Mouse (Mus musculus) intestine, embryonic 15.5 days (tissue): Measurements from ENCODE around the gene Arl16. TPM values are rescaled to one million over a fixed set of nuclear protein-coding genes. Genes with fewer than 3 reads are reported as not detected.

ENCODE experiments used
- ATAC-seq: fragments of 200-750 bp; cut with Nextera tagmentation; 2 replicates; pipeline ENCODE4 v1.8.0; 2017; ENCODE audit warnings: moderate TSS enrichment, moderate library complexity
- H3K27ac ChIP-seq: fragments of 300-500 bp; sonication (generic); 2 replicates; pipeline ENCODE4 v1.5.1; 2015; ENCODE audit warnings: mild to moderate bottlenecking, inconsistent platforms
- H3K27me3 ChIP-seq: fragments of 300-500 bp; sonication (generic); replicated peaks from 2 replicates; pipeline ENCODE4 v1.6.1; 2015; ENCODE audit warnings: inconsistent platforms
- H3K36me3 ChIP-seq: fragments of 300-500 bp; sonication (generic); 2 replicates; pipeline ENCODE4 v1.6.1; 2015; ENCODE audit warnings: inconsistent platforms
- H3K4me1 ChIP-seq: fragments of 300-500 bp; sonication (generic); replicated peaks from 2 replicates; pipeline ENCODE4 v1.6.1; 2015; ENCODE audit warnings: inconsistent platforms
- H3K4me2 ChIP-seq: fragments of 300-500 bp; sonication (generic); replicated peaks from 2 replicates; pipeline ENCODE4 v1.6.1; 2015; ENCODE audit warnings: mild to moderate bottlenecking, inconsistent platforms
- H3K4me3 ChIP-seq: fragments of 300-500 bp; sonication (generic); replicated peaks from 2 replicates; pipeline ENCODE4 v1.5.1; 2015; ENCODE audit warnings: inconsistent platforms
- H3K9ac ChIP-seq: fragments of 300-500 bp; sonication (generic); 2 replicates; pipeline ENCODE4 v1.6.1; 2015; ENCODE audit warnings: inconsistent platforms
- H3K9me3 ChIP-seq: fragments of 300-500 bp; sonication (generic); 2 replicates; pipeline ENCODE4 v1.6.1; 2016; ENCODE audit warnings: inconsistent platforms
- WGBS: fragments of 180-500 bp; shearing (Covaris S2); methylation state at CpG from one replicate; pipeline ENCODE4 v1.1.7; 2015; 5-methylcytosine and 5-hydroxymethylcytosine counted together
- polyA plus RNA-seq: library from polyadenylated mRNA; unstranded; fragments of >200 nt; fragmentation: Nextera tagmentation; extraction: Ambion mirVana; gene quantifications from 2 replicates; pipeline ENCODE4 v1.2.1, GENCODE M21; 2015

The Arl16 gene
- polyA plus RNA-seq, 1 experiment from 2014 or later, result 34.7 TPM

GRCm38 (mm10) chr11:120442344-120442743, 25.1 kb downstream of the Arl16 start, which contains the start of gene Tspan10:
Gene Tspan10 (plus strand): TSS chr11:120442644.
- H3K4me2 ChIP-seq, result no peak within 1 kb of the TSS
- no peak within 1 kb of the TSS for H3K9ac ChIP-seq
- no peaks in the 10 kb centered on the region for H3K9me3 ChIP-seq
- WGBS, result 88% methylated on average over 3 of the region's 3 CpGs
- no peaks in the 10 kb centered on the region for H3K27me3 ChIP-seq
- no peak within 1 kb of the TSS for H3K4me3 ChIP-seq
- H3K36me3 ChIP-seq, result no peaks in the 10 kb centered on the region
- no peaks in the 10 kb centered on the region for H3K4me1 ChIP-seq
- no peak within 1 kb of the TSS for H3K27ac ChIP-seq
- ATAC-seq, result no peak

- peak overlapping the region; percentile 79; the same call in 1 of the 2 replicates for H3K27ac ChIP-seq
- peak overlapping the region; percentile 100 for H3K4me3 ChIP-seq
- H3K4me2 ChIP-seq, result peak overlapping the region; percentile 80
- peaks cover 4% of the 10 kb centered on the region for H3K4me1 ChIP-seq
- WGBS, result 23% methylated on average over 12 of the region's 12 CpGs
- no peaks in the 10 kb centered on the region for H3K9me3 ChIP-seq
- no peaks in the 10 kb centered on the region for H3K27me3 ChIP-seq
- ATAC-seq, result no peak
- H3K9ac ChIP-seq, result peak overlapping the region; percentile 100
- H3K36me3 ChIP-seq, result 0 out of 2 replicates have a peak, but pooled peaks cover 11% of the 10 kb centered on the region
These were observed 29.5 kb downstream of the Arl16 start for GRCm38 (mm10) chr11:120437857-120438385.

GRCm38 (mm10) chr11:120437152-120437856, 30.1 kb downstream of the Arl16 start, which contains the start of gene Nploc4:
Gene Nploc4 (minus strand): TSS chr11:120437708.
- H3K27ac ChIP-seq, result peak within 1 kb of the TSS; percentile 79
- under 1% methylated on average over 65 of the region's 77 CpGs for WGBS
- ATAC-seq, result peak; percentile 93
- H3K9ac ChIP-seq, result peak within 1 kb of the TSS; percentile 100
- H3K4me2 ChIP-seq, result peak within 1 kb of the TSS; percentile 80
- H3K36me3 ChIP-seq, result 0 out of 2 replicates have a peak, but pooled peaks cover 17% of the 10 kb centered on the region
- peak within 1 kb of the TSS; percentile 100 for H3K4me3 ChIP-seq
- H3K9me3 ChIP-seq, result no peaks in the 10 kb centered on the region
- no peaks in the 10 kb centered on the region for H3K27me3 ChIP-seq
- H3K4me1 ChIP-seq, result peaks cover 4% of the 10 kb centered on the region

GRCm38 (mm10) chr11:120426727-120427126, 40.7 kb downstream of the Arl16 start:
- no peak overlapping the region for H3K9ac ChIP-seq
- WGBS, result 91% methylated on average over 3 of the region's 3 CpGs
- no peak for ATAC-seq
- no peak overlapping the region for H3K27ac ChIP-seq
- H3K4me3 ChIP-seq, result no peak overlapping the region
- H3K27me3 ChIP-seq, result no peaks in the 10 kb centered on the region
- H3K4me2 ChIP-seq, result no peak overlapping the region
- no peaks in the 10 kb centered on the region for H3K9me3 ChIP-seq
- H3K36me3 ChIP-seq, result peaks cover 39% of the 10 kb centered on the region
- peaks cover 4% of the 10 kb centered on the region; the same call in 1 of the 2 replicates for H3K4me1 ChIP-seq

GRCm38 (mm10) chr11:120423569-120424295, 43.7 kb downstream of the Arl16 start:
- no peak overlapping the region for H3K4me3 ChIP-seq
- 61% methylated on average over 9 of the region's 9 CpGs for WGBS
- H3K9me3 ChIP-seq, result no peaks in the 10 kb centered on the region
- peaks cover 4% of the 10 kb centered on the region; the same call in 1 of the 2 replicates for H3K4me1 ChIP-seq
- 0 out of 2 replicates have a peak, but pooled peaks have one; percentile 53 for ATAC-seq
- H3K27ac ChIP-seq, result no peak overlapping the region
- no peak overlapping the region for H3K9ac ChIP-seq
- no peaks in the 10 kb centered on the region for H3K27me3 ChIP-seq
- H3K36me3 ChIP-seq, result peaks cover 47% of the 10 kb centered on the region
- no peak overlapping the region for H3K4me2 ChIP-seq

GRCm38 (mm10) chr11:120422651-120423568, 44.5 kb downstream of the Arl16 start:
- H3K36me3 ChIP-seq, result peaks cover 47% of the 10 kb centered on the region
- H3K4me1 ChIP-seq, result peaks cover 4% of the 10 kb centered on the region; the same call in 1 of the 2 replicates
- H3K4me3 ChIP-seq, result no peak overlapping the region
- H3K27me3 ChIP-seq, result no peaks in the 10 kb centered on the region
- WGBS, result 42% methylated on average over 13 of the region's 13 CpGs
- no peak overlapping the region for H3K9ac ChIP-seq
- no peak overlapping the region for H3K27ac ChIP-seq
- no peak overlapping the region for H3K4me2 ChIP-seq
- no peaks in the 10 kb centered on the region for H3K9me3 ChIP-seq
- ATAC-seq, result peak; percentile 55

- Histone ChIP-seq H3K4me1 (peaks cover 4% of the 10 kb centered on the region; the same call in 1 of the 2 replicates), H3K4me2 (no peak overlapping the region), H3K9me3 (no peaks in the 10 kb centered on the region), H3K4me3 (no peak overlapping the region), H3K27ac (no peak overlapping the region), H3K27me3 (no peaks in the 10 kb centered on the region), H3K36me3 (peaks cover 52% of the 10 kb centered on the region), H3K9ac (no peak overlapping the region)
- WGBS, result 100% methylated on average over 1 of the region's 1 CpGs
- no peak for ATAC-seq
These were observed 48.8 kb downstream of the Arl16 start for GRCm38 (mm10) chr11:120418592-120418991.

GRCm38 (mm10) chr11:120417852-120418251, 49.6 kb downstream of the Arl16 start:
- Histone ChIP-seq H3K4me3 (no peak overlapping the region), H3K27me3 (no peaks in the 10 kb centered on the region), H3K4me2 (no peak overlapping the region), H3K9me3 (no peaks in the 10 kb centered on the region), H3K36me3 (peaks cover 57% of the 10 kb centered on the region), H3K9ac (no peak overlapping the region), H3K4me1 (peaks cover 4% of the 10 kb centered on the region; the same call in 1 of the 2 replicates), H3K27ac (no peak overlapping the region)
- ATAC-seq, result no peak
- 91% methylated on average over 7 of the region's 7 CpGs for WGBS

Other genes with a start within 250 kb of the Arl16 start
- 5.8 and 7.1 TPM in 2 replicates for gene Bahcc1, start 234.7 kb downstream of the Arl16 start, polyA plus RNA-seq
- gene Actg1, start 119.1 kb downstream of the Arl16 start, polyA plus RNA-seq, result 2,607 and 2,658 TPM in 2 replicates
- 0.18 TPM in 1 of 2 replicates, not detected in the other for gene Fscn2, start 106.1 kb downstream of the Arl16 start, polyA plus RNA-seq
- gene Faap100, start 88.8 kb downstream of the Arl16 start, polyA plus RNA-seq, result 24.2 and 29.4 TPM in 2 replicates
- 26.6 and 28.9 TPM in 2 replicates for gene Nploc4, start 29.9 kb downstream of the Arl16 start, polyA plus RNA-seq
- not detected in 2 replicates for gene Tspan10, start 25.0 kb downstream of the Arl16 start, polyA plus RNA-seq
- 0.18 and 0.34 TPM in 2 replicates for gene Pde6g, start 14.1 kb downstream of the Arl16 start, polyA plus RNA-seq
- gene Oxld1, start 9.5 kb downstream of the Arl16 start, polyA plus RNA-seq, result 16.4 and 18.2 TPM in 2 replicates
- 27.6 and 31.3 TPM in 2 replicates for gene Ccdc137, start 9.5 kb downstream of the Arl16 start, polyA plus RNA-seq
- gene Mrpl12, start 17.0 kb upstream of the Arl16 start, polyA plus RNA-seq, result 222 and 231 TPM in 2 replicates
- 79.1 and 90.1 TPM in 2 replicates for gene Slc25a10, start 24.2 kb upstream of the Arl16 start, polyA plus RNA-seq
- 0.58 and 0.67 TPM in 2 replicates for gene Gcgr, start 63.1 kb upstream of the Arl16 start, polyA plus RNA-seq
- 135 and 142 TPM in 2 replicates for gene Mcrip1, start 82.1 kb upstream of the Arl16 start, polyA plus RNA-seq
- gene Ppp1r27, start 83.5 kb upstream of the Arl16 start, polyA plus RNA-seq, result not detected in 2 replicates
- gene P4hb, start 105.6 kb upstream of the Arl16 start, polyA plus RNA-seq, result 992 and 1,107 TPM in 2 replicates
- gene Arhgdia, start 114.0 kb upstream of the Arl16 start, polyA plus RNA-seq, result 559 and 611 TPM in 2 replicates
- 406 and 459 TPM in 2 replicates for gene Alyref, start 130.8 kb upstream of the Arl16 start, polyA plus RNA-seq
- 178 and 194 TPM in 2 replicates for gene Anapc11, start 130.8 kb upstream of the Arl16 start, polyA plus RNA-seq
- 2.7 and 3.6 TPM in 2 replicates for gene Npb, start 140.9 kb upstream of the Arl16 start, polyA plus RNA-seq
- 250 and 306 TPM in 2 replicates for gene Pcyt2, start 150.3 kb upstream of the Arl16 start, polyA plus RNA-seq
- 40.1 and 42.2 TPM in 2 replicates for gene Sirt7, start 157.6 kb upstream of the Arl16 start, polyA plus RNA-seq
- 26.9 and 28.5 TPM in 2 replicates for gene Mafg, start 166.0 kb upstream of the Arl16 start, polyA plus RNA-seq
- gene Pycr1, start 176.2 kb upstream of the Arl16 start, polyA plus RNA-seq, result 26.4 TPM in 2 replicates
- not detected in 2 replicates for gene Myadml2, start 180.6 kb upstream of the Arl16 start, polyA plus RNA-seq
- gene Notum, start 193.6 kb upstream of the Arl16 start, polyA plus RNA-seq, result 1.6 and 3.0 TPM in 2 replicates
- 96.0 and 103 TPM in 2 replicates for gene Aspscr1, start 205.4 kb upstream of the Arl16 start, polyA plus RNA-seq
- 163 and 170 TPM in 2 replicates for gene Cenpx, start 246.1 kb upstream of the Arl16 start, polyA plus RNA-seq
- gene Lrrc45, start 246.3 kb upstream of the Arl16 start, polyA plus RNA-seq, result 42.0 and 45.4 TPM in 2 replicates